Mouse (Mus musculus) forebrain, embryonic 13.5 days (tissue): ENCODE measurements at regions not wholly inside any gene's neighbourhood (a gene's known extent, or its start where the extent isn't known, plus 50 kb on each side); places are given as distances from the start of the nearest gene placed in this dataset.
"Not testable (repeated sequence)": the region's sequence is repeated elsewhere in the genome, so short reads cannot be mapped to it uniquely, and the experiment has no call there.

ENCODE experiments used
- ATAC-seq: fragments of 200-750 bp; cut with Nextera tagmentation; 2 replicates; pipeline ENCODE4 v1.8.0; 2017
- H3K27ac ChIP-seq: fragments of 300-500 bp; sonication (generic); 2 replicates; pipeline ENCODE4 v1.5.1; 2015; ENCODE audit warnings: inconsistent platforms, mild to moderate bottlenecking, moderate library complexity
- H3K27me3 ChIP-seq: fragments of 300-500 bp; sonication (generic); 2 replicates; pipeline ENCODE4 v1.6.1; 2015; ENCODE audit warnings: mild to moderate bottlenecking, inconsistent platforms
- H3K36me3 ChIP-seq: fragments of 300-500 bp; sonication (generic); 2 replicates; pipeline ENCODE4 v1.6.1; 2015; ENCODE audit warnings: mild to moderate bottlenecking, inconsistent platforms; ENCODE audit not compliant: poor library complexity, severe bottlenecking
- H3K4me1 ChIP-seq: fragments of 300-500 bp; sonication (generic); 2 replicates; pipeline ENCODE4 v1.6.1; 2015; ENCODE audit warnings: inconsistent platforms
- H3K4me2 ChIP-seq: fragments of 300-500 bp; sonication (generic); 2 replicates; pipeline ENCODE4 v1.6.1; 2015; ENCODE audit warnings: inconsistent platforms, mild to moderate bottlenecking, moderate library complexity
- H3K4me3 ChIP-seq: fragments of 300-500 bp; sonication (generic); 2 replicates; pipeline ENCODE4 v1.5.1; 2015; ENCODE audit warnings: mild to moderate bottlenecking, inconsistent platforms
- H3K9ac ChIP-seq: fragments of 300-500 bp; sonication (generic); 2 replicates; pipeline ENCODE4 v1.6.1; 2015; ENCODE audit warnings: mild to moderate bottlenecking, inconsistent platforms
- H3K9me3 ChIP-seq: fragments of 300-500 bp; sonication (generic); replicated peaks from 2 replicates; pipeline ENCODE4 v1.6.1; 2016; ENCODE audit warnings: inconsistent platforms
- WGBS: fragments of 180-500 bp; shearing (Covaris S2); methylation state at CpG from one replicate; pipeline ENCODE4 v1.1.7; 2015; 5-methylcytosine and 5-hydroxymethylcytosine counted together

DNA sequence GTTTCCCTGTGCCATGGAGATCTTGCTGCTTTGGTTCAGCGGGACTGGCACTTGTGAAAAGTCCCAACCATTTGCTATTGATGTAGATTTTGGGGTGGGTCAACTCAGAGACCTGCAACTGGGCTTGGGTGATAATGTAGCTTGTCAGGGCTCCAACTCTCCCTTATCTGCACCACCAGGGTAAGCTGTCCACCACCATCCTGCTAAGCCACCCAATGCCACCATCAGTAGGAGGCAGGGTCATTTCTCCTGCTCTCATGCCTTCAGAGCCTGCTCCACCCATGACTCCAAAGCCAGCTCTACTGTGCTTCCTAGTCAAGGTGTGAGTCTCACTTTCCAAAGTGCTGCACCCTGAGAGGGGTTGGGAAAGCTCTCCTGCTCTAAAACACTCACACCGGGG, 776.2 kb downstream of the Diaph2 start:
- Histone ChIP-seq H3K9ac (no peak overlapping the region), H3K27me3 (no peaks in the 10 kb centered on the region), H3K4me3 (no peak overlapping the region), H3K9me3 (no peaks in the 10 kb centered on the region), H3K4me2 (no peak overlapping the region), H3K4me1 (no peaks in the 10 kb centered on the region), H3K36me3 (no peaks in the 10 kb centered on the region), H3K27ac (no peak overlapping the region)
- ATAC-seq: no peak
- 96% methylated on average over 2 of the region's 2 CpGs for WGBS

DNA sequence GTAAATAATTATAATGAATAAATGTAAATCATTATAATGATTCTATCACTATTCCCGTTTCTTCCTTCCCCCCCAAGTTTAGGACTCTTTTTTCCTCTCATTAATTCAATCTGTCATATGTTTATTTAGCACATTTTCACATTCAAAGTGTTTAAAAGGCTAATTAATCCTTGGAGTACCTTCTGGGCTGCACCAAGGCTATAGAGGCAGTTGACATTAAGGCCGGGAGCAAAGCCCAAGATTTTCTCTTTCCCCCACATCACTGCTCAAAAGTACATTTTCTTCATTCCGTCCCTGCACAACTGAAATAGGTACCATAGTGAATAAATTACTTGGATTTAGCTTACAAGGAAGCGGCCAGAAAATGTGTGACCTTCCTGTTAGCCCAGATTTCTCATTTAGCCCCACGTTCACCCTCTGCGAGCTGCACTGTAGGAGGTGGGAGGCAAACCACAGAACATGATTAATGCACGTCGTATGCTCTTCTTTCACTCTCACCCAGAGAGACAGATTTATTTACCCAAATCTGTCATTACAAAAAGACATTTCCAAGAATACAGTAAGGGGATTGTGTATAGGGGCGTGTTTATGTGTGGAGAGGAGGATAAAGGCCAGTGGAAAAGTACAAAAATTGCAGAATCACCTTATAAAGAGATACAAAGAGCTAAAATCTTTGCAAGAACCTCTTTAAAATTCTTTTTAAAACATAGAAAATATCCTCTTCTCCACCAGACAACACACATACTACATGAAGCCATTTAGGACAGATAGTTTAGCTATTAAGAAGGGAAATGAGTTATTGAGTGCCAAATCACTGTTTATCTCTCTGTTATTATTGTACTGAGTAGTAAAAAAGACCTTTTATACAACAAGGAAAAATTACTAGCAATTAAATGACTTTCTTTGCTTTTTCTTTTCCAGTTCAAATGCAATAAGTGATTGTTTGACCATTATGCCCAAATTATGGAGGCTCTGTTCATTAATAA, 783.9 kb downstream of the Diaph2 start:
- H3K36me3 ChIP-seq: no peaks in the 10 kb centered on the region
- no peak overlapping the region for H3K27ac ChIP-seq
- peak; percentile 86 for ATAC-seq
- H3K4me1 ChIP-seq: no peaks in the 10 kb centered on the region
- no peak overlapping the region for H3K4me3 ChIP-seq
- H3K9me3 ChIP-seq: no peaks in the 10 kb centered on the region
- no peak overlapping the region for H3K9ac ChIP-seq
- no peaks in the 10 kb centered on the region for H3K27me3 ChIP-seq
- WGBS: 60% methylated on average over 9 of the region's 9 CpGs
- no peak overlapping the region for H3K4me2 ChIP-seq

GRCm38 (mm10) chrX:130538771-130539170, 789.2 kb downstream of the Diaph2 start:
- not testable (repeated sequence) for ATAC-seq, H3K27me3 ChIP-seq, H3K4me3 ChIP-seq

GRCm38 (mm10) chrX:130548001-130548400, 798.5 kb downstream of the Diaph2 start:
- Histone ChIP-seq H3K4me3 (no peak overlapping the region), H3K4me2 (no peak overlapping the region), H3K27me3 (0 out of 2 replicates have a peak, but pooled peaks cover 3% of the 10 kb centered on the region), H3K9ac (no peak overlapping the region), H3K4me1 (no peaks in the 10 kb centered on the region), H3K36me3 (no peaks in the 10 kb centered on the region), H3K27ac (no peak overlapping the region), H3K9me3 (no peaks in the 10 kb centered on the region)
- WGBS: 94% methylated on average over 5 of the region's 5 CpGs
- no peak for ATAC-seq

More at GRCm38 (mm10) chrX:130538771-130539170, 789.2 kb downstream of the Diaph2 start:
- 95% methylated on average over 7 of the region's 8 CpGs for WGBS
- H3K36me3 ChIP-seq, H3K4me2 ChIP-seq, H3K9me3 ChIP-seq, H3K4me1 ChIP-seq, H3K27ac ChIP-seq, H3K9ac ChIP-seq: not testable (repeated sequence)

- no peak for ATAC-seq
- Histone ChIP-seq H3K27me3 (0 out of 2 replicates have a peak, but pooled peaks cover 3% of the 10 kb centered on the region), H3K4me2 (no peak overlapping the region), H3K36me3 (no peaks in the 10 kb centered on the region), H3K27ac (no peak overlapping the region), H3K4me3 (no peak overlapping the region), H3K4me1 (no peaks in the 10 kb centered on the region), H3K9ac (no peak overlapping the region), H3K9me3 (no peaks in the 10 kb centered on the region)
- 70% methylated on average over 3 of the region's 3 CpGs for WGBS
These were observed 799.7 kb downstream of the Diaph2 start for GRCm38 (mm10) chrX:130549275-130549674.

DNA sequence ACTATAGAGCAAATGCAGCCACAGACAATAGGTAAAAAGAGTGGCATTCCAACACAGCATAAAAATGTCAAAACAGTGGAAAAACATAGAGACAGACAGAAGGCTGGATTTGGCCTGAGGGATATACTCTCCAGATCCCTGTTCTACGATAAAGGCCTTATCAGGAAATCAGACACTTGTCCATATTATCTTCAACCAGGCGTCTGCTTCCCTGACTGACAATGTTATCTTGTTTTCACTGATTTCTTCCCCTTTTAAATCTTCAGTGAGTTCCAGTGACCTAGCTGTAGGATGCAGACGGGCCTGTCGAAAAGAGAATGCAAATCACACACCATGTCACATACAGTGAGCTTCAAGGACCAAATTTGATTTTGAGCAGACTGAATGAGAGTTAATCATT, 800.4 kb downstream of the Diaph2 start:
- WGBS: 73% methylated on average over 4 of the region's 4 CpGs
- no peak for ATAC-seq

GRCm38 (mm10) chrX:130557251-130557650, 807.7 kb downstream of the Diaph2 start:
- Histone ChIP-seq H3K9me3 (no peaks in the 10 kb centered on the region), H3K4me2 (no peak overlapping the region), H3K27ac (no peak overlapping the region), H3K27me3 (no peaks in the 10 kb centered on the region), H3K36me3 (no peaks in the 10 kb centered on the region), H3K4me1 (no peaks in the 10 kb centered on the region), H3K4me3 (no peak overlapping the region), H3K9ac (no peak overlapping the region)
- ATAC-seq: no peak

More for the DNA sequence above, 800.4 kb downstream of the Diaph2 start:
- Histone ChIP-seq H3K4me3 (no peak overlapping the region), H3K27me3 (0 out of 2 replicates have a peak, but pooled peaks cover 3% of the 10 kb centered on the region), H3K4me2 (no peak overlapping the region), H3K4me1 (no peaks in the 10 kb centered on the region), H3K27ac (no peak overlapping the region), H3K9me3 (no peaks in the 10 kb centered on the region), H3K9ac (no peak overlapping the region), H3K36me3 (no peaks in the 10 kb centered on the region)

GRCm38 (mm10) chrX:130577706-130578105, 828.2 kb downstream of the Diaph2 start:
- H3K27ac ChIP-seq: no peak overlapping the region
- 57% methylated on average over 5 of the region's 5 CpGs for WGBS
- no peaks in the 10 kb centered on the region for H3K9me3 ChIP-seq
- no peak overlapping the region for H3K9ac ChIP-seq
- no peaks in the 10 kb centered on the region for H3K36me3 ChIP-seq
- no peaks in the 10 kb centered on the region for H3K4me1 ChIP-seq
- H3K4me2 ChIP-seq: no peak overlapping the region
- no peak for ATAC-seq
- H3K27me3 ChIP-seq: no peaks in the 10 kb centered on the region
- no peak overlapping the region for H3K4me3 ChIP-seq

DNA sequence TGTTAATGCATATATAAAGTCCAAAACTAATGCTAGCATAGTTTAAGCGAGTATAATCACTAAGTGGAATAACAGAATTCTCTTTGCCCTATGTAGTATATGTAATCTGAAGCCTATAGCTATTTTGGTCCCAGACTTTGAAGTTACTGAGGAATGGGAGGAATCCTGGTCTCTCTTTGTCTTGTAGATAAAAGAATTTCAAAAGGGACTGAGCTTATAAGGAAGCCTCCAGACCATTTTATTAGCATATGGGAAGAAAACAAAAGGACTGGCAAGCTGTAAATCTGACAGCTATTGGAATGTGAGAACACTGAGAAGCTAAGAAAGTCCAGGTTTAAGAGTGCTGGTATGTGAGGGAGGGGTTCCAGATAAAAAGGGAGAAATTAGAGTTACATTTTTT, 847.1 kb downstream of the Diaph2 start:
- no peaks in the 10 kb centered on the region for H3K36me3 ChIP-seq
- H3K4me3 ChIP-seq: no peak overlapping the region
- no peaks in the 10 kb centered on the region for H3K27me3 ChIP-seq
- no peak overlapping the region for H3K4me2 ChIP-seq
- no peak overlapping the region for H3K27ac ChIP-seq
- no peak for ATAC-seq
- no peak overlapping the region for H3K9ac ChIP-seq
- no peaks in the 10 kb centered on the region for H3K9me3 ChIP-seq
- H3K4me1 ChIP-seq: no peaks in the 10 kb centered on the region
- WGBS: 10% methylated on average over 1 of the region's 1 CpGs

GRCm38 (mm10) chrX:130601911-130602310, 852.4 kb downstream of the Diaph2 start:
- H3K27ac ChIP-seq: no peak overlapping the region
- no peak overlapping the region for H3K4me2 ChIP-seq
- no peaks in the 10 kb centered on the region for H3K27me3 ChIP-seq
- H3K4me3 ChIP-seq: no peak overlapping the region
- 89% methylated on average over 3 of the region's 3 CpGs for WGBS
- H3K9ac ChIP-seq: no peak overlapping the region
- no peak for ATAC-seq
- no peaks in the 10 kb centered on the region for H3K9me3 ChIP-seq
- H3K4me1 ChIP-seq: no peaks in the 10 kb centered on the region
- no peaks in the 10 kb centered on the region for H3K36me3 ChIP-seq

DNA sequence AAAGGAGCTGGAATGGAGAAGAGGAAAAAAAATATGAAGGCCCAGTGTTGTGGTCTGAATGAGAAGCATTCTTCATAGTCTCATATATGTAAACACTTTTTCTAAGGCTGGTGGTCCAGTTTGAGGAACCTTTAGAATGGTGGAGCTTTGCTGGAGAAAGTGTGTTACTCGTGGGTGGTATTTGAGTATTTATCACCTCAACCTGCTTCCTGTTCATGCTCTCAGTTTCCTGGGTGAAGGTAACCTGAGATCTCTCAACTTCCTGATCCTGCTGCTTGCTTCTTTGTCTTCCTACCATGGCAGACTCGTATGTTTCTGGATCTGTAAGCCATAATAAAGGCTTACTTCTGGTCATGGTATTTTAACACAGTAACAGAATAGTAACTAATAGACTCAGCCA, 889.0 kb downstream of the Diaph2 start:
- no peak for ATAC-seq
- no peak overlapping the region for H3K4me2 ChIP-seq
- H3K27ac ChIP-seq: no peak overlapping the region
- H3K4me1 ChIP-seq: no peaks in the 10 kb centered on the region
- no peak overlapping the region for H3K9ac ChIP-seq
- no peaks in the 10 kb centered on the region for H3K9me3 ChIP-seq
- H3K4me3 ChIP-seq: no peak overlapping the region
- WGBS: 79% methylated on average over 2 of the region's 2 CpGs
- H3K27me3 ChIP-seq: no peaks in the 10 kb centered on the region
- no peaks in the 10 kb centered on the region for H3K36me3 ChIP-seq

GRCm38 (mm10) chrX:130655815-130656214, 906.3 kb downstream of the Diaph2 start:
- H3K9ac ChIP-seq: no peak overlapping the region
- no peaks in the 10 kb centered on the region for H3K9me3 ChIP-seq
- no peaks in the 10 kb centered on the region for H3K4me1 ChIP-seq
- no peak overlapping the region for H3K4me2 ChIP-seq
- no peaks in the 10 kb centered on the region for H3K36me3 ChIP-seq
- no peak for ATAC-seq
- H3K27me3 ChIP-seq: no peaks in the 10 kb centered on the region
- no peak overlapping the region for H3K27ac ChIP-seq
- 90% methylated on average over 2 of the region's 2 CpGs for WGBS
- H3K4me3 ChIP-seq: no peak overlapping the region

DNA sequence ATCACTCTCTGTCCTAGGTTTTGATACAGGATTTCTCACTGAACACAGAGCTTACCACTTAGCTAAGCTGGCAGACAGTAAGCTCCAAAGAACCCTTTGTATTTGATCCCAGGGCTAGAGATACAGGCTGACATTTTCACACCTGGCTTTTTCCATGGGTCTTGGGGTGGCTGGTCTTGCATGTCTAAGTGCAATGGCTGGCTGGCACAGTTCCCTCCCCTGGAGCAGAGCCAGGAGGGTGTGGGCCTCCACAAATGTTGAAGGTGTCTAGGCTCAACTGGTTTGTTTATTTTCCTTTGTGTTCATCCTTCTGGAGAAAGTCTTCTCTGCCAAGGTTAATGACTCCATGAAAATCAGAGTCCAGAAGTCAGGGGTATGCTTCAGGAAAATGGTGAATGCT, 934.8 kb downstream of the Diaph2 start:
- H3K4me2 ChIP-seq: no peak overlapping the region
- H3K9me3 ChIP-seq: no peaks in the 10 kb centered on the region
- H3K27ac ChIP-seq: no peak overlapping the region
- ATAC-seq: no peak
- no peak overlapping the region for H3K9ac ChIP-seq
- no peaks in the 10 kb centered on the region for H3K36me3 ChIP-seq
- no peak overlapping the region for H3K4me3 ChIP-seq
- H3K4me1 ChIP-seq: no peaks in the 10 kb centered on the region
- no peaks in the 10 kb centered on the region for H3K27me3 ChIP-seq
